Mouse (Mus musculus): Measurements from ENCODE around the gene 1700003E16Rik.

1700003E16Rik gene

DNA sequence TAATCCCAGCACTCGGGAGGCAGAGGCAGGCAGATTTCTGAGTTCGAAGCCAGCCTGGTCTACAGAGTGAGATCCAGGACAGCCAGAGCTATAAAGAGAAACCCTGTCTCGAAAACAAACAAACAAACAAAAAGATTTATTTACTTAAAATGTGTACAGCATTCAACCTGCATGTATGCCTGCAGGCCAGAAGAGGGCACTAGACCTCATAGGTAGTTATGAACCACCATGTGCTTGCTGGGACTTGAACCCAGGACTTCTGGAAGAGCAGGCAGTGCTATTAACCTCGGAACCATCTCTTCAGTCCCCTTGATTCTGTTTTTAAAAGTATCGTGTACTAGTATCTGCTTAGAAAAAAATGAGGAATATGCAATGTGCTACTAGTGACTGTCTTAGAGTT lies 28.8 kb upstream of the 1700003E16Rik start:
- no peak for DNase-seq (ENCODE audit: low spot score)

DNA sequence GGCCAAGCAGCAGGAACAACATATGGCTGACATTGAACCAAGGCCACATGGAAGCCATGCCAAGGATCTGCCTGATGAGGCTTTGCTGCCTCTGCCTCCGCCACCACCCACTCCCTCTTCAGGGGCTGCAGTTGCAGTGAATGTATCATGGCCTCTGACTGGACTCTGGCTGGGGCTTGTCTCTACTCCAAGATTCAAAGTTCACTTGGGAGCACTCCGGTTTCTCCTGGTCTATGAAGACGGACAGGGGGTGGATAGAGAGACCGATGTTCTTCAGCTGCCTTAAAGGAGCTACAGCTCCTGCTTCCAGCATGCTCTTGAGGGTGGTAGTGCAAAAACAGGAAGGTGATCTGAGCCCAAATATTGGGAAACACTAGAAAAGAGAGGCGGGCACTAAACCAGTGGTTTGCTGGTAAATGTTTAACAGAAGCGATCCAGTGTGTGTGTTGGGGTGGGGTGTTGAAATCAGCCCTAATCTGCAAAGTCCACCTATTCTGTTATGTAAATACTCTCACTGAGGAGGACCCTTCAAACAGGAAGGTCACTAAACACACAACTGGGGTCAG lies 24.7 kb upstream of the 1700003E16Rik start:
- DNase-seq (ENCODE audit: low spot score): no peak

DNA sequence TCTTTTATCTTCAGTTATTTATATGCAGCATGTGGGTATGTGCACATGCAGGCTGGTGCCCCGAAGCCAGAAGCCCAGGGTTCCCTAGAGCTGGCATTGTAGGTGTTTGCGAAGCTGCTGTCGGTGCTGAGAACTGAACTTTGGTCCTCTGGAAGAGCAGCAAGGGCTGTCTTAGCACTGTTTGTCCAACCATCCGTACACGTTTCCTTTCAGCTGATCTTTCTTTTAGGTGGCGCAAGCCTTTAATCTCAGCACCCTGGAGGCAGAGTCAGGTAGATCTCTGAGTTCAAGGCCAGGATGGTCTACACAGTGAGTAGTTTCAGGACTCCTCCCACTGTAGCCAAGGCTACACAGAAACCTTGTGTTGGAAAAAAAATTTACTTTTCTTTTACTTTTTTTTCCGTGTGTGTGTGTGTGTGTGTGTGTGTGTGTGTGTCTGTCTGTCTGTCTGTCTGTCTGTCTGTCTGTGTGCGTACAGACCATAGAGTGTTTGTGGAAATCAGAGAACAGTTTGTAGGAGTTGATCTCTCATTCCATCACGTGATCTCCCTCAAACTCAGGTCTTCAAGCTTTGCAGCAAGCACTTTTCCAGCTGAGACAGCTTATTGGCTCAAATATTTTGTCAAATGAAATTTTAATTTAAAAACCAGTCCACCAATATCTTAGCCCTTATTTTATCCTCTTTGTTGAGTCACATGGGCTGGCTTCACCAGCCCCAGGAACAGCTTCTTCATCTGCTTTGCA lies 23.9 kb upstream of the 1700003E16Rik start:
- DNase-seq (ENCODE audit: low spot score): no peak

DNA sequence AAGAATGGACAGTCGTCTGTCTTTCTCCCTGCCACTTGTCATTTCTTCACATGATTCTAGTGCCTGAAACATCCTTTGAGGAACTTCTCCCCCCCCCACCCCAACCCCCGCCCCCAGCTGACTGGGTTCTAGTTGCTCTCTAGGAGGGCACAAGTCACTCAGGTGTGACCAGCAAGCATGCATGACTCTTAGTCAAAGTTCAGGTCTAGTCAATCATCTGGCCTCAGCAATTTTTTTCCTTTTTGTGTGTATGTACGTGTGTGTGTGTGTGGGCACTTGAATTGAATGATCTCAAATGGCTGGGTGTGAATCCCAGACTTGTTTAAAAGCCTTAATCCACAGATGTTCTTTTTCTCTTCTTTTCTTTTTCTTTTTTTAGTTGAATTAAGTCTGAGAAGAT lies 22.0 kb upstream of the 1700003E16Rik start:
- no peak for DNase-seq (ENCODE audit: low spot score)

DNA sequence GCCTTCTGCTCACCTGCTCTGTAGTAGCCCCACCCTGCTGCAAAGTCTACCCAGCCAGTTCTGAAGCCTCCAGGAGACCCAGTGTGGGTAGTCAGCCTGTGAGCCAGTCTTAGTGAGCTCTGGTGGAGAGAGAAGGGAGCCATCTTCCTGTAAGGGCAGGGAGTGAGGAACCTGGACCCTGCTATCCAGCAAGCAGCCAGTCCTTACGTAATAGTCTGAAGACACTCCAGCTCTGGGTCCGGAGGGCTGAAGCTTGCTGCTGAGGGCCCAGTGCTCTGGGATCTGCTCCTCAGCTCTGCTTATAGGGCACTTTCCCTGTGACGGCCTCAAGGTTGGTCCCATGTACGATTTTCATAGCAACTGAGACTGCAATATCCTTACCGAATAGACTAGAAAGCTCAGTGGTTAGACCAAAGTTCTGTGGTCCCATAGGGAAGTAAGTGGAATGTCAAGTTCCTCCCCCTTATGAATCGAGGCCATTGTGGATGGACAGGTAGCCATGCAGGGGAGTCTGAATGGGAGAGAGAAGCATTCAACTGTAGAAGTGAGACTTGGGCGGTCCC lies 21.2 kb upstream of the 1700003E16Rik start, which contains the start of gene Rtkn:
Rtkn (plus strand) TSS at position 513 of the 563 bp plus-strand sequence.
- no peak for DNase-seq (ENCODE audit: low spot score)

DNA sequence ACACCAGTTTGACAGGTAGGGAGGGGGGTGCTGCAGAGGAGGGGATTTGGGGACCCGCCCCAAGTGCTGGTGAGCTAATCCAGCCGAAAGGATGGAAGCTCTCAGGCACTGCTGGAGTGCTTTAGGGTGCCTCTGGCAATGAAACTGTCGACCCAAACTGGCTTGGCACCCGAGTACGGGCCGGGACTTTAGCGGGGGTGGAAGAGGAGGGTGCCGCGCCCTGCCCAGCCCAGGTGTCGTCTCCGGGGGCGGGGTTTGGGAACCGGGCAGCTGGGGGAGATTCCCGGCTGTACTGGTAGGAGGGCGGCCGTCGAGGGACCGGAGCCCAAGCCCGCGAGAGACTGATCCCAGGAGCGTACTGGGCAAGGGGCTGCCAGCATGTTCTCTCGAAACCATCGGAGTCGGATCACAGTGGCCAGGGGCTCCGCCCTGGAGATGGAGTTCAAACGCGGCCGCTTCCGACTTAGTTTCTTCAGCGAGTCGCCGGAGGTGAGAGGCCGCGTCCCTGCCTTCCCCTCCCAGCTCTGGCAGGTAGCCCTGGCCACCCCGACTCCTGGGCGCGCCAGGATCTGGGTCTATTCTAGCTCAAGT lies 20.5 kb upstream of the 1700003E16Rik start:
- peak; percentile 42 for DNase-seq (ENCODE audit: low spot score)

DNA sequence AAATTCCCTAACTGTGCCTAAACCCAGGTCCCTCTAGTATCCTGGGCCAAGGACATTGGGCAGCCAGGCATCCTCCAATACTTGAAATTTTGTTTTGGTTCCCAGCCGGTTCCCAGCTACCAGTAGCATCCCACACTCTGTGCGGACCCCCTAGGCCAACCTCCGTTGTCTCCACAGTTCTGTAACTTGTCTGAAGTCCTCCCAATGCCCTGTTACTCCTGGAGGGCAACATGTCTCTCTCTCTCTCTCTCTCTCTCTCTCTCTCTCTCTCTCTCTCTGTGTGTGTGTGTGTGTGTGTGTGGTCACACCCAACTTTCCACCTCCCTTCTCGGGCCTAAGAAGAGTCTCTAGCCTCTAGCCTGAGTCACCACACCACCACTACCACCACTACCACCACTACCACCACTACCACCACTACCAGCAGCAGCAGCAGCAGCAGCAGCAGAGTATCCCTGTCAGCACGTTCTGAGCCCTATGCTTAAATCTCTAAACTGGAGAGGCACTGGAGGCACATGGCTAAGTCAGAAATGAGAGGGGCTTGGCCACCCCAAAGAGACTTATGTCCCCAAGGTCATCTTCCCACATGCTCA lies 19.8 kb upstream of the 1700003E16Rik start:
- no peak for DNase-seq (ENCODE audit: low spot score)

DNA sequence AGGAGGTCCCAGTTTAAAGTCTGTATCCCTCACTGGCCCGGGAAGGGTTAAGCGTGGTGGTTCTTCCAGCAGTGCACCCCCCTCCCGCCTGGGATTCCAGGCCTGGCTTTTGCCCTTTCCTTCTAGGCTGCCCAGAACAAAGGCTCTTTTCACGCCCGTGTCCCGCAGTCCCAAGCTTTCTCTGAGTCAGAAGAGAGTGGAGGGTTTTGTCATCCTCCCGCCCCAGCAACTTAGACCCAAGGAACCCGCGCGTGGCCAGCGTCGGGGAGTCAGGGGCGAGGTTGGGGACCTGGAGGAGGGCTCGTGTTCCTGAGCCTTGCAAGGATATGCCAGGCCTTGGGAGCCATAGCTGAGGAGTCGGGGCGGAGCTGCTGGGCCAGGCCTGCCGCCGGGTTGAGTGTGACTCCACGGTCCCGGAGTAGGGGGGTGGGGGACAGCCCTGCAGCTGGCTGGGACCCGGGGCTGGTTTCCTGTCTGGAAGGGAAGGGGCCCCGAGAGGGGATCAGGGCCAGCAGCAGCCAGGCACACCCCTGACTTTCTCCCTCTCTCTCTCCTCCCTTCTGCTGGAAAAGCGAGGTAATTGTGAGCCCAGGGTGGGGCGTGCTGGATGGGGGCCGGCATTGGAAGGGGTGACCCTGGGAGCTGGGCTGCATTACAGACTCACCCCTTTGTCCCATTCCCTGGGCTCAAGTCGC lies 19.2 kb upstream of the 1700003E16Rik start:
- peak; percentile 91 for DNase-seq (ENCODE audit: low spot score)

DNA sequence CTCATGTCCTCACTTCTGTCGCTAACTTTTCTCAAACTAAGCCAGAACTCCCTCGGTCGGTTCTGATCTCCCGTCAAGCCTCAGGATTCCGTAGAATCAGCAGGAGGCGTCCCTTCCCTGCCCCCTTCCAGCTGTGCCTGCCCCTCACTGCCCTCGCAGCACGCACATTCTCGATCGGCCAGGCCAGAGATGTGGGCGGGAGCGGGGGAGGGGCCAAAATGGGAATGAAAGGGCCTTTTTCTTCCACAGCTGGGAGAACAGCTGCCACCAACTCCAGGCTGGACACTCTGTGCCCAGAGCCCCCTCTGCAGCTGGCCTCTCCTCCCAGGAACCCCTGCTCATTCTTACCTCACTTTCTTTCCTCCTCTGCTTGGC lies 18.6 kb upstream of the 1700003E16Rik start:
- DNase-seq (ENCODE audit: low spot score): peak; percentile 93

DNA sequence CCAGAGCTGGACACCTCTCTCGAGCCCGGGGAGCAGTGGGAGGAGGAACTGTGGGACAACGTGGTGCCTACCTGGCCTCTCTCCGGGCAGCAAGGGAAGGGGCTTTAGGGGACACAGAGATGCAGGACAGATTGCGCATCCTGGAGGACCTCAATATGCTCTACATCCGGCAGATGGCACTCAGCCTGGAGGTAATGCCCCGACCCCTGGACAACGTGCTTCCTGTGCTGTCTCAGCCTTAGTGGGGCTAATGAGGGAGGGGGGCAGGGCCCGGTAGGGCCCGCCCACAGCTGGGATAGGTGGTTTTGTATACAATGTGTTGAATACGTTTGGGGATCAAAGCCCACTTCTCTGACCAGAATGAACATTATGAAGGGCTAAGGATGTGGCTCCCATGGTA lies 18.1 kb upstream of the 1700003E16Rik start:
- peak; percentile 84 for DNase-seq (ENCODE audit: low spot score)

DNA sequence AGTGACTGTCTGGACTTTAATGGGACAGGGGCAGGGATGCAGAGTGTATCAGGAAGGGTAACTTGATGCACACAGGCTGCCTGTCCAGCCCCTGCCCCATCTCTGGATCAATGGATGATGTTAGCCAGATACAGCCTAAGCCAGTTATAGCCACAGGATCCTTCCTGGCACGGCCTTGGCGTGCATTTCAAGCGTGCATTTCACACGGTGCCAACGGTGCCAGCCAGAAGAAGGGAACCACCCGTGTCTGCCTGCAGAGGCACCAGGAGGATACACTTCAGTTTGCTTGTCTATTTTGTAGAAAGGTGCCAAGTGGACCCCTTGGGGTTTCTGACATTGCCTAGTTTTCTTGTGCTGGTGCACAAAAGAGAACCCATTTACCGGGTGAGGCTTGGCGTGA lies 16.2 kb upstream of the 1700003E16Rik start:
- DNase-seq (ENCODE audit: low spot score): no peak

DNA sequence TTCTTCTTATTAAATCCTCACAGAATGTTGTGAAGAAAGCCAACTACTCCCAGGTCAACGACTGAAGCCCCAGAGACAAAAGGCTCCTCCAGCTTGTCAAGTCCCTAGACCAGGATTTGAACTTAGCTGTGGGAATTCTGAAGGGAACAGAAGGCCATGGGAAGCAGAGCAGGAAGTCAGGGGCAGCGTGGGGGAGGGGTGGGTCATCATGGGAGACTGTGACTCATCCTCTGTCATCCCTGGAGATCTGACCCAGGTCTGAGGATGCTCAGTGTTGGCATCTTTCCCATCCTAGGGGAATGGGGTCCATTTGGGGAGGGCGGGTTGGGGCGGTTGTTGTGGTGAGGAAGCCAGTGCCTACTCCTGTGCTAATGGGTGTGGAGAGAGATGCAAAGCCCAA lies 14.6 kb upstream of the 1700003E16Rik start:
- DNase-seq (ENCODE audit: low spot score): no peak

DNA sequence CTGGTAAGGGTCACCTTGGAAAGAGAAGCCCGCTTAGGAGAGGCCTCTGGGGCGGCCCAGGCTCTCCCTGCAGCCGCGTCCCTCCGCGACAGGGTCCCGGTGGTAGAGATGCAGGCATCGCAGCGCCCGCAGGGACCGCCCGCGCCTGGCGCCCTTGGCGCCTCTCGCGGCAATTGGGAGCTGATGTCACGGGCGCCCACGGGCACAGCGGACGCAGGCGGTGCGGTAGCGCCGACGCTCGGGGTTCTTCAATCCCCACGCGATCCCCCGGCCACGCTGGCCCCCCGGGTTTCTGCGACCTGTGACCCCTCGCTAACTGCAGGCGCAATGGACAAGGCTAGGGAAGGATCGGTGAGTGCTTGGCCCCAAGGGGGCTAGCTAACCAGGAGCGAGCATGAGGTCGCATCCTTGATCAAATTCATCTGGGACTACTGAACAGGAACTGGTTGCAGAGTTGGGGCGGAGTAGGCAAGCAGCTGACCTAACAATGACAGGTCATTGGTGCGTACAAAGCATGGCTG lies 13.9 kb upstream of the 1700003E16Rik start:
- DNase-seq (ENCODE audit: low spot score): peak; percentile 64

DNA sequence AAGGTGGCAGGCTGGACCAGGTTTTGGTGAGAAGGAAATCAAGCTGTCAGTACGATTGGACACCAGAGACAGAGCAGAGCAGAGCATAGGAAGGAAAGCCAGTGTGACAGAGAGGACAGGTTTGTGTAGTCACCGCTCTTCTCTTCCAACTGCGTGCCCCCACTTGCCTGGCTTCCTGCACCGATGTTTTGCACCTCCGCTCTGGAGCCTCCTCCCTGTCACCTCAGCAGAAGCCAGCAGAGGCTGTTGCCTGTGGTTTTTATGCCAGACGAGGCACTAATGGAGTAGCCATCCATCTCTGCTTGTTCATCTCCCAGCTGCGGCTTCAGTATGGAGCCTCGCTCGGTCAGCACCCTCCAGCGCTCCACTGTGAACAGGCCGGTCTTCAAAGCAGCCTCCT lies 13.3 kb upstream of the 1700003E16Rik start:
- DNase-seq (ENCODE audit: low spot score): no peak

DNA sequence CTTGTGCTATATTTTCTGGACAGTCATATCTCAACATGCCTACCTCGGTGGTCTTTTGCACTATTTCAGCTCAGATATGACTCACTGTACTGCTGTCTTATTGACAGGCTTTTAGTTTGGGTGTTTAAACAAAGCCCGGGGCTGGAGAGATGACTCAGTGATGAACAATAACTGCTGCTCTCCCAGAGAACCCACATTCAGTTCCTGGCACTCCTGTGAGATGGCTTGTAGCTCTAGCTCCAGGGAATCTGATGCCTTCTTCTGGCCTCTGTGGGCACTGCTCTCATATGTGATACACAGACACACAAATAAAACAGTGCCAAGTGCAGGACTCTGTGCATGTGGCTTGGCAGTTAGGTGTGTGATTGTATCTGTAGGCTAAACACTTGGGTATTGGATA lies 11.0 kb upstream of the 1700003E16Rik start:
- DNase-seq (ENCODE audit: low spot score): no peak

DNA sequence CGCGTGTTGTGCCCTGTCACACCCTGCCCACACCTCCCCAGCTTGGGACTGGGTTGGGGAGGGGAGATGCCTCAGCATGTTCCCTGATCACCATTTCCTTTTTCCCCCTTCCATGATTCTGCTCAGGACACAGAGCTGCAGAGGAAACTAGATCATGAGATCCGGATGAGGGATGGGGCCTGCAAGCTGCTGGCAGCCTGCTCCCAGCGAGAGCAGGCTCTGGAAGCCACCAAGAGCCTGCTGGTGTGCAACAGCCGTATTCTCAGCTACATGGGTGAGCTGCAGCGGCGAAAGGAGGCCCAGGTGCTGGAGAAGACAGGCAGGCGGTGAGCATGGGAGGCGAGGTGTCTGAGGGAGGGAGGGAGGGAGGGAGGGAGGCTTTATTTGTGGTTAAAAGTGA lies 10.4 kb upstream of the 1700003E16Rik start:
- no peak for DNase-seq (ENCODE audit: low spot score)

DNA sequence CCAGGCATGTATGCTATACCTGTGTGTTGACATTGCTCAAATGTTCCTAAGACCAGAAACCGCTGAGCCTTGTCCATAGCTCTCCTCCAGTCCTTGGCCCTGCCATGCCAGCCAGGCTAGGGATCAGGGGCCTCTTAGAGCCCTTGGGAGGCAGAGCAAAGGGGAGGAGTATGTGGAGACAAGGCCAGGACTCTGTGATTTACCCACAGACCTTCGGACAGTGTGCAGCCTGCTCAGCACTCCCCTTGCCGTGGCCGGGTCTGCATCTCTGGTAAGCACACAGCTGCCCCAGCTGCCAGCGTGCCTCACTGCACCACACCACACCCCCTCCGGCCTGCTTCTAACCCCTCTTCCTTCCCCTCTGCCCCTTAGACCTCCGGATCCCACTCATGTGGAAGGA lies 8.9 kb upstream of the 1700003E16Rik start:
- no peak for DNase-seq (ENCODE audit: low spot score)

DNA sequence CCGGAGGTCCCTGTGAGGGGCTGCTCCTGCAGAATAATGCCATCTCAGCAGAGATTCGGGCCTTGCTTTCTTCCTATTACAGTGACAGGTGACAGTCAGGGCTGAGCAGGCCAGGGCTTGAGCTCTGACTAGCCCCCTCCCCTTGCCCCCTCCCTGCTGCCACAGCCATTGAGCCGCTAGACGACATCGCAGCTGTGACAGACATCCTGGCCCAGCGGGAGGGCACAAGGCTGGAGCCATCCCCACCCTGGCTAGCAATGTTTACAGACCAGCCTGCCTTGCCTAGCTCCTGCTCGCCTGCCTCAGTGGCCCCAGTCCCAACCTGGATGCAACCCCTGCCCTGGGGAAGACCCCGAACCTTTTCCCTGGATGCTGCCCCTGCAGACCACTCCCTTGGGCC lies 4.5 kb upstream of the 1700003E16Rik start:
- DNase-seq (ENCODE audit: low spot score): no peak

DNA sequence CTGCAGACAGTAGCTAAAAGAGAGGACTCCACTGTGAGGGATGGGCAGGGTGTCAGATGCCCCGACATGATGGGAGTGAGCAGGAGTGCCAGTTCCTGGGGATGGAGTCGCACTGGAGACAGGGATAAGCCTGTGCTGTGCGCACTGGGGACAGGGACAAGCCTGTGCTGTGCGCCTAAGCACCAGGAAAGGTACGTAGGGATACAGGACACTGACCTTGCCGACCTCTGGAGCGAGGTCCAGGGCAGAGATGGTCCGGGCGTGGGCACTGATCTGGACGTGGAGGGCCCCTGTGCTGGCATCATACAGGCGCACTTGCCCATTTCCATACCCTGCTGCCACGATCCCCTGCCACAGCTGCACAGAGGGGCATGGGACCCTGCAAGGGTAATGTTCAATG lies 3.2 kb upstream of the 1700003E16Rik start:
- no peak for DNase-seq (ENCODE audit: low spot score)

DNA sequence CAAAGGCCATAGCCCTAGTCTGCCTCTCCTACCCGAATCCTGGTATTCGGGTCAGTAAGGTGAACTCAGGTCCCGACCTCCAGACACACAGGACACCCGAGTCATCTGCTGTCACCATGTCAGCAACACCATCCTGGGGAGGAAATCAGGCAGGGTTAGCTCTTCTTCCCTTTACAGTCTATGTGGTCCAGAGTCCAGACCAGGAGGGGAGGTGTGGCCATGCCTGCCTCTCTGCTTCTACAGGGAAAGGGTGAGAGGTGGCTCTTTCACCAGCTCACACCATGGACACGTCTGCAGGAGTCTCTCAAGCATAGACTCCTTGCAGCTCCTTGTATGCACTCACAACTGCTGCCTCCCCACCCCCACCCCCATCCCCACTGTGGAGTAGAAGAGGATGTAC lies 2.7 kb upstream of the 1700003E16Rik start:
- DNase-seq (ENCODE audit: low spot score): no peak

DNA sequence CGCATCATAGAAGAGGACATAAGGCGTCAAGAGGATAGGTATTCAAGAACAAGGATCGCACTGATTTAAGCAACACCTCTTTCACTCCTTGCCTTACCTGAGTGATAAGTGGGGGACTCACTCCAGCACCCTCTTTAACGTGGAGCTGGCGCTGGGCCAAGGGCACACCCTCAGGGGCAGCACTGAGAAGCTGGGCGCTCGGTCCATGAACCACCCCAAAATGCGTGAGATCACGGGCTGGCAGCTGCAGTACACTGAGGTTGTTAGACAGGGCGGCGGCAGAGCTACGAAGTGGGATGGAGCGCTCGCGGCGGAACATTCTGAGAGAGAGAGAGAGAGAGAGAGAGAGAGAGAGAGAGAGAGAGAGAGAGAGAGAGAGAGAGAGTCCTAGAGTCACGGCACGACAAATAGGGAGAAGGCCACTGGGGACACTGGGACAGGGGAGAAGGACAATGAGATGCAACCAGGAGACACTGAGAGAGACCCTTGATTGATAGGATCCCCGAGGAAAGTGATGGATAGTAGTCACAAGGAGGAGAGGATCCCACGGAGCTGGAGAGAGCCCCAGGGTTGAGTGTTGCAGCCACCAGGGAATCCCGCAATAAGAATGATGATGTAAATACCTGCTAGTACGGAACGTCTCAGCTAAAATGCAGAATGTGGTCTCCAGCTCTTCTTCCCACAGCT lies 509 bp upstream of the 1700003E16Rik start:
- DNase-seq (ENCODE audit: low spot score): no peak
